Mouse (Mus musculus) right cerebral cortex, adult 2 months (tissue): Measurements from ENCODE around the gene Aifm1.

ENCODE experiments used
- DNase-seq, 2 experiments: peaks; one replicate each; pipeline ENCODE4 v3.0.0; 2021 to 2022; ENCODE audit warnings: low spot score in 2 of 2

Gene Aifm1

DNA sequence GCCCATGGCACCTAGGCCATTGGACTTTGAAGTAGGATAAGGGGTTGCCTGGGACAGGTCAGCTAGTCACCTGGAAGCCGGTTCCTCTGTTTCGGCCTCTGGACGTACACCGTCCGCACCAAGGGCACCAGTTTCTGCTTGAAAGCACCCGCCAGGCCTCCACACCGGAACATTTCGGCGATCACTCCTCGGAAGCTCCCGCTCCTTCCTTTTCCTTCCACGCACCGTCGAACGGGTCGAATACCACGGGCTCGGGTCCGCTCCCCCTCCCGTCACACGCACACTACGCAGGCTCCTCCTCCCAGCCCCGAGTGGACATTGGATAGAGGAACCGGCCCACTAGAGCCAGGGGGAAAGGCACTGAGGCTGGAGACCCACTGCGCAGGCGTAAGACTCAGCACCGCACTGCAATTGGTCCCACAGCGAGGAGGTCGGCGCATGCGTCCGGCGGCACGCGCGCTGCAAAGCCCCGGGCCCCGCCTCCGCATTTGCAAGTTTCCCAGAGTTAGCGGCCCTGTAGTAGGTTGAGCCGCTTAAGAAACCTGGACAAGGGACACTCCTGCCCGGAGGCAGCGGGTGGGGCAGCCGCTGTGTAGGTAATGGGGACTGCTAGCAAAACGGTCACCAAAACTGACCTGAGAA, at the start of gene Aifm1:
Gene Aifm1, minus strand, starts transcription at position 398 of the 642 bp plus-strand sequence.
- peak; percentile 83 to 84 for DNase-seq

DNA sequence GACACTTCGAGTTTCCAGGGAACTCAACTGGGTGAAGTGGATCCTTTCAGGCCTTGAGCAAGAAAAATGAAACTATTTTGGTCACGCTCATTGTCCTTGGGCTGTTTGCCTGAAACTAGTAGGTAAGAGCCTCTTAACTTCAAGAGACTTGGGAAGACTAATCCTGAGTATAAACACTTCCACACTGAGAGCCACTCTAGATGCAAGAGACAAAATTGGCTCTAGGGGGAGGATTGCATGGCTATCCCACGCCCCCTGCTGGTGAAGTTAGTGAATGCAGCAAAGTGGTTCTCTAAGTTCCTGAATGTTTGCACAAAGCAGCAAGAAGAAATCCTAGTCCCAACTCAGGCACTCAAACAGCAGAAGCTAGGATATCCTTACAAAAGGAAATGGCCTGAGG, 18.8 kb upstream of the Aifm1 start:
- peak; percentile 84 to 85 for DNase-seq

- DNase-seq = no peak
Observed at GRCm38 (mm10) chrX:48526435-48526834, 13.1 kb upstream of the Aifm1 start.

DNA sequence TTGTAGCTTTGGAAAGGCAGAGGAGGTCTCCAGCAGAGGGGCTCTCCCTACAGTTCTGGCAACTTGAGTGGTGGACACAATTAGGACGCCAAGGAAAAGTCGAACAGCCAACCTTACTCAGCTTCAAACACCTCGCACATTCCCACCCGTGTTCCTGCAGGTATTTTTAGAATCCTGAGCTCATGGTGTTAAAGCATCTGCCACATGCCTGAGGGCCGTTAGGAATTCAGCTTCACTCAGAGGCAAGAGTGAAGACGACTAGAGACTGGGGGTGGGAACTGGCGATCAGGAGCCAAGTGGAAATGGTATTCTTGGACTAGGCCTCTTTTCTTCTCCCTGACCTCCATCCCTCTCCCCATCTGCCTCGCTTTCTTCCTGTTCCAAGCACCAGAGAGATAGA, 12.5 kb upstream of the Aifm1 start:
- peak; percentile 57 to 61 for DNase-seq

GRCm38 (mm10) chrX:48525332-48525731, 12.0 kb upstream of the Aifm1 start:
- no peak for DNase-seq

GRCm38 (mm10) chrX:48523512-48523911, 10.1 kb upstream of the Aifm1 start:
- peak in 1 of 2 experiments; percentile 18 for DNase-seq

DNA sequence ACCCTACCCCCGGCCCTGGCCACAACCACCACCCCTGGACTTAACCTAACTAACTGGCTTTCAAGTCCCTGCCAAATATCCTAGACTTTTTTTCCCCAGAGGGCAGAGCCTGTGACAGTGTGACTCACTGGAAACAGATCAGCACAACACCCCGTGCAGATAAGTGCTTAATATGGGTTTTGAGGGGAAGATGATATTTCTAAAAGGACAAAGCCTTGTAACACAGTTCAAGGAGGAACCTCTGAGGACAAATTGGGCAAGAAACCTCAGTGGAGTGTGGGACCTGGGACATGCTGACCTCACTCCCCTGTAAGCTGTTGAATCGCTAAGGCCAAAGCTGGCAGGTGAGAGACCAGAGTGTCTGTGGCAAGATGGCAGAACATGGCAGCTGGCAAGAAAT, 8.3 kb upstream of the Aifm1 start:
- no peak for DNase-seq

GRCm38 (mm10) chrX:48519549-48520085, 6.3 kb upstream of the Aifm1 start:
- peak in 1 of 2 experiments; percentile 17 for DNase-seq

- DNase-seq = peak; percentile 49 to 52
Observed at GRCm38 (mm10) chrX:48518808-48519548, 5.6 kb upstream of the Aifm1 start, which contains the start of gene Rab33a. TSS of gene Rab33a (plus strand) at chrX:48519285.

DNA sequence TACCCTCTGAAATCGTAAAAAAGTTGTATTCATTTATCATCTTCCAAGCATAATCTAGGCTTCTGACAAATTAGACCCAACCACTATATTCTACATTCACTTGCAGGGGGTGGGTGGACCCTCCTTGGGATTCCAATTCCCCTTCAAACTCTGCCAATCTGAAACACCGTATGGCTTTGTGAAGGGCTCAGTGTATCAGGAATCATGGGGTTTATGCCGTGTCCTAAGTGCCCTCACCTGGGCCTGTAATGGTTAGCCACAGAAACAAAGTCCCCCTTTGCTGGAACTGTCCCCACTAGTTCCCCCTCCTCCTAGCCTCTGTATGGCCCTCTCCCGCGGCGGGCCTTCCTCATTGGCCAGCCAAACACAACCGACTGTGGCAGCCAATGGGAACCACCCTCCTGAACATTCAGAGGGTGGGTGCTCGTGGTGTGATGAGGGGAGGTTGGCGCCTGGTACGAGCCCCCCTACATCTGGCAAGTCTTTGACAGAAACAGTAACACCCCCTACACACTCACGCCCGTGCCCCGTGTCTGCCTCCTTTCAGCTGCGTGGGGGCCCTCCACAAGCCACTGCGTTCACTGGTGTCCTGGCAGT, 4.9 kb upstream of the Aifm1 start:
- DNase-seq = peak; percentile 21 to 34

- DNase-seq = no peak
Observed at GRCm38 (mm10) chrX:48513824-48514223, 461 bp upstream of the Aifm1 start.

GRCm38 (mm10) chrX:48493763-48494162, 19.6 kb downstream of the Aifm1 start:
- DNase-seq = no peak

DNA sequence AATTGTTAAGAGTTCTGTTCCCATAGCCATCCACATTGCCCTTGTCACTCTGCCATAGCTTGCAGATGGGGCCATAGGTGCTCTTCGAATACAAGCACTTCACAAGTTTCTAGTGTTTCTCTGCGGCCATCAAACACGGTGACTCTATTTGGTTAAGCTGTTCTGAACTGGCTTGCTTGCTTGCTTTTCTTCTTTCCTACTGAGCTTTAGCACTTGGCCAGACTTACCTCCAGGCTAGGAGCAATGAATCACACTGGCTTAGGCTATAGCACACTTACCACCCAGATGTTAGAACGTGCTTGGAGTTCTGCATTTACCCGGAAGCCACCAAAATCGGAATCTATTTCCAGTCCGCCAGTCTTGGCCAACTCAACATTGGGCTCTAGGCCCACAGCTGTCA, 31.7 kb downstream of the Aifm1 start:
- no peak for DNase-seq

DNA sequence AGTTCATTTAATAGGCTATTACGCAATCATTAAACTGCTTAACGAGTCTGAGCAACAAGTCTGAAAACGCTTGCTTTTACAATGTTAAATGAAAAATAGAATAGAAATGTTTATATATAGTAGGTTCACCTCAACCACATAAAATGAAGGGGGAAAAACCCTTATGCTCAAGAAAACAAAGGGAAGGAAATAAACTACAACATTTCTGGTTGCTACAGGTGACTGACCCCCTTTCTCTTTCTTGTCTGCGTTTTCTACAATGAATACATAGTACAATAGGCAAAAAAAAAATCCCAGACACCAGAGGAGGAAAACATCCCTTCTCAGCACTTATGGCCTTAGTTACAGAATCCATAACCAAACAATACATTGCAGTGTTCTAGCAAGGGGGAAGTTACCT, 32.3 kb downstream of the Aifm1 start:
- DNase-seq = no peak

DNA sequence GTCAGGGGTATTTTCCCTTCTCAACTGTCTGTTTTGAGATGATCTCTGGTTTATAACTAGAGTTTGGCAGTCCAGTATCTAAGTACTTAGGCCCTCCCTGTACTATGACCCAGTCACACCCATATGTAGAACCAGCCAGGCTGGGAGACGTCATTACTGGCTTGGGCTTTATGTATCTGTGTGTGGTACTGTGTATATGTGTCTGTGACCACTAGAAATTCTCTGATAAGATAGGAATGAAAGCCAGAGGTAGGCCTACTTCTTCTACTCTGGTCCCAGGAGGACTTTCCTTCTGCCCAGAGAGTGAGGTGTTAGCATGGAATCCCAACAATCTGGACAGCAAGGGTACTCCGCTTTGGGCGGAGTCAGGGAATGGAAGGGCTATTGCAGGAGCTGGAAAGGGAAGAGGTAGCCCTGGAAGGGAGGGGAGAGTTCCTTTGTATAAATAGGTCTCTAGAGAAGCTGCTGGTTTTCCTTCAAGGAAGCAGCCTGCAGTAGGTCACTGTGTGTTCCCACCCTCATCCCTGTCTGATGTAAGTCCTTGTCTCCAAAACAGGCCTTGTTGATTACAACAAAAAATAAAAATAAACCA, 45.9 kb downstream of the Aifm1 start:
- no peak for DNase-seq

GRCm38 (mm10) chrX:48466174-48466573, 47.2 kb downstream of the Aifm1 start:
- no peak for DNase-seq

- no peak for DNase-seq
Observed at GRCm38 (mm10) chrX:48464436-48464835, 48.9 kb downstream of the Aifm1 start.

DNA sequence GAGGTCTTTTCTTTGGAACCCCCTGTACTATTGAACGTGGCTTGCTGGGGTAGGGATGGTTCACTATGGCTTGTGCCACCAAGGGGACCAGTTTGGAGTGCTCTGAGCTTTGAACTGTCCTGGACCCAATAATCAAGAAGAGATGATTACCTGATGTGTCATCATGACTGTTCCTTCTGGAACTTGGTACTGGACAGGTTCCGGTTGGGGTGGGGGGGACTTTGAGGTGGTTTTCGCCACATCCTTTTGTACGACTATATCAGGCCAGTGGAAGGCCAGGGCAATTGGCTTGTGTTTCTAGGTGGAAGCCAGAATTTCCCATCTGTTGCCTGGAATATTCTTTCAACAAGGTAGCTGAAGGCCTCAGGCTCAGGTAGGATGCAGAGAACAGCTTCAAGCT, 49.7 kb downstream of the Aifm1 start:
- no peak for DNase-seq

DNA sequence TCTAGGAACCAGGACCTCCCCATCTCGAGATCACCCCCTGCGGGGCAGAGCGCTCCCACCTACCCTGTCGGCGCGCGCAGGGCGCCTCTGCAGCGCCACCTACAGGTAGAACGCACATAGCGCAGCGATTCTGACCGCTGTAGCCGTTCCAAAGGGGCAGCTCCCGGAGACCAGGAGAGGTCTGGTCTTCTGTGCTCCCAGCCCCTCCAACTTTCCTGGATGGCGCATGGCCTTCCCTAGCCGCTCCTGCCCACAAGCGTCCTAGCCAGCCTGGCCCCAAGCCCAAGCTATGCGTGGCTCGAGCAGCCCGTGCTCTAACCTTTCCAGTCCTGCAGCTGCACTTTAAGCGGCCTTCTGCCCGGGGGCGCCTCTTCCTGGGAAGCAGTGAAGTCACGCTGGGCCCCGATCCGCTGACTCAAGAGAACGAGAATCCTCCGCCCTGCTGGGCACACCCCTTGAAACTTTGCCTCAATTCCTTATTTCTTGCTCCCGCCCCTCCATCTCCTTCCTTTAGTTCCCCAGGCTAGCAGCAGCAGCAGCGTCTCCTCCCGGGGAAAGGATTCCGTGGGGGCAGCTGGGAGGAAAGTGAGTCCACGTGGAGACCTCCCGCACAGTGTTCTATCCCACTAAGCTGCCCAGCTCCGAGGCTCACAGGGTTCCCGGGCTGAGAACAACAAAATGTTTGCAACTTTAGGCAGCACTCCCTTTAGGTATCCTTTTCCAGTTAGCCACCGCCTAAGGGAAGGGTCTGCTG, 50.4 kb downstream of the Aifm1 start, which contains the start of gene Elf4:
Gene Elf4, minus strand, starts transcription at position 379 of the 754 bp plus-strand sequence.
- peak; percentile 40 to 47 for DNase-seq

- no peak for DNase-seq
Observed at GRCm38 (mm10) chrX:48462297-48462696, 51.1 kb downstream of the Aifm1 start.

GRCm38 (mm10) chrX:48461006-48461405, 52.4 kb downstream of the Aifm1 start:
- DNase-seq = no peak
